Mouse (Mus musculus) gastrocnemius, adult 2 months (tissue): ENCODE data around the gene Wwc2. TPM values are rescaled to one million over a fixed set of nuclear protein-coding genes. Genes with fewer than 3 reads are reported as not detected.
A peak's percentile ranks its signal among the peaks of the same experiment; 100 is the strongest.

ENCODE experiments used
- DNase-seq: peaks from one replicate; pipeline ENCODE4 v3.0.0; 2022
- H3K27ac ChIP-seq: fragments of 200-600 bp; 2 replicates; pipeline ENCODE4 v1.8.1; 2022; ENCODE audit warnings: mild to moderate bottlenecking
- H3K4me3 ChIP-seq: fragments of 200-600 bp; 2 replicates; pipeline ENCODE4 v1.8.1; 2022; ENCODE audit warnings: mild to moderate bottlenecking, moderate library complexity
- CTCF ChIP-seq: fragments of 200-600 bp; IDR thresholded peaks from 2 replicates; pipeline ENCODE4 v1.8.1; 2022; ENCODE audit warnings: antibody characterized with exemption, mild to moderate bottlenecking, moderate library complexity
- intact Hi-C: fragments of 180-260 bp; cut with DNase I; formaldehyde crosslinking; loops from one replicate; pipeline ENCODE4 v1.15.1; 2025
- long read RNA-seq, 2 experiments: library from polyadenylated mRNA; stranded (forward); transcript quantifications; one replicate each; pipeline ENCODE4 v2.0.0; 2021
- total RNA-seq, 2 experiments: library from RNA; stranded (reverse); gene quantifications; 2 replicates each; pipeline ENCODE4 v1.2.3; 2021

Gene Wwc2
- total RNA-seq, result 1 to 10 TPM; 5.0 to 8.3 TPM
- long read RNA-seq, experiment 1, full-length matches to known transcripts, result 9 of 16 reads
- long read RNA-seq, experiment 1, partial matches to known transcripts, result 5 of 16 reads
- long read RNA-seq, experiment 1, other reads (novel, unspliced or antisense), result 2 of 16 reads
- long read RNA-seq, experiment 2, full-length matches to known transcripts, result 1 of 4 reads
- long read RNA-seq, experiment 2, partial matches to known transcripts, result 3 of 4 reads
- long read RNA-seq, experiment 2, other reads (novel, unspliced or antisense), result 0 of 4 reads

GRCm38 (mm10) chr8:47990911-47991820 is at the start of gene Wwc2:
Gene Wwc2, minus strand, starts transcription at chr8:47990924.
- peak within 1 kb of the TSS; percentile 79 for H3K4me3 ChIP-seq
- peak; percentile 90 for DNase-seq
- peak within 1 kb of the TSS; percentile 97 for H3K27ac ChIP-seq
- intact Hi-C loops, result loop anchor here (5.0 kb wide), 1 partner anchor 274 kb away; no protein-coding TSS in a partner anchor
- TF ChIP-seq CTCF, result no peak; the same call in 1 of the 2 replicates

GRCm38 (mm10) chr8:48038261-48038934 is 47.7 kb upstream of the Wwc2 start:
- Histone ChIP-seq H3K4me3 (no peak overlapping the region), H3K27ac (no peak overlapping the region)
- no peak for TF ChIP-seq CTCF
- intact Hi-C loops, result no loop called here
- DNase-seq, result no peak

GRCm38 (mm10) chr8:48032046-48032445 is 41.3 kb upstream of the Wwc2 start:
- no peak for DNase-seq
- intact Hi-C loops, result no loop called here
- Histone ChIP-seq H3K4me3 (no peak overlapping the region), H3K27ac (no peak overlapping the region)
- TF ChIP-seq CTCF, result no peak

GRCm38 (mm10) chr8:48030667-48031066 is 39.9 kb upstream of the Wwc2 start:
- Histone ChIP-seq H3K27ac (no peak overlapping the region), H3K4me3 (no peak overlapping the region)
- no peak for DNase-seq
- intact Hi-C loops, result no loop called here
- no peak for TF ChIP-seq CTCF

- DNase-seq, result no peak
- TF ChIP-seq CTCF, result no peak
These were observed 36.1 kb upstream of the Wwc2 start for GRCm38 (mm10) chr8:48026796-48027195.

GRCm38 (mm10) chr8:48023206-48023605 is 32.5 kb upstream of the Wwc2 start:
- Histone ChIP-seq H3K4me3 (no peak overlapping the region), H3K27ac (no peak overlapping the region)
- intact Hi-C loops, result no loop called here
- no peak for DNase-seq
- TF ChIP-seq CTCF, result peak; percentile 21; the same call in 1 of the 2 replicates

More at GRCm38 (mm10) chr8:48026796-48027195, 36.1 kb upstream of the Wwc2 start:
- intact Hi-C loops, result no loop called here
- H3K4me3 ChIP-seq, result no peak overlapping the region
- no peak overlapping the region for H3K27ac ChIP-seq

- H3K4me3 ChIP-seq, result no peak overlapping the region
- intact Hi-C loops, result no loop called here
- TF ChIP-seq CTCF, result no peak
- no peak for DNase-seq
- no peak overlapping the region for H3K27ac ChIP-seq
These were observed 29.0 kb upstream of the Wwc2 start for GRCm38 (mm10) chr8:48019737-48020136.

- intact Hi-C loops, result loop anchor here (1.0 to 2.0 kb wide), 3 partner anchors 144 to 274 kb away; no protein-coding TSS in a partner anchor
- Histone ChIP-seq H3K27ac (no peak overlapping the region), H3K4me3 (no peak overlapping the region)
- peak; percentile 77 for DNase-seq
- TF ChIP-seq CTCF, result peak; percentile 98; the same call in 1 of the 2 replicates
These were observed 25.8 kb upstream of the Wwc2 start for GRCm38 (mm10) chr8:48016538-48016937.

- H3K4me3 ChIP-seq, result no peak overlapping the region
- no peak for DNase-seq
- H3K27ac ChIP-seq, result no peak overlapping the region
- intact Hi-C loops, result no loop called here
- TF ChIP-seq CTCF, result no peak
These were observed 23.7 kb upstream of the Wwc2 start for GRCm38 (mm10) chr8:48014386-48014785.

- Histone ChIP-seq H3K4me3 (no peak overlapping the region), H3K27ac (no peak overlapping the region)
- intact Hi-C loops, result no loop called here
- no peak for TF ChIP-seq CTCF
- no peak for DNase-seq
These were observed 22.6 kb upstream of the Wwc2 start for GRCm38 (mm10) chr8:48013281-48013680.

- DNase-seq, result no peak
- Histone ChIP-seq H3K4me3 (no peak overlapping the region), H3K27ac (no peak overlapping the region)
- intact Hi-C loops, result no loop called here
- no peak for TF ChIP-seq CTCF
These were observed 21.1 kb upstream of the Wwc2 start for GRCm38 (mm10) chr8:48011871-48012270.

- Histone ChIP-seq H3K27ac (no peak overlapping the region), H3K4me3 (no peak overlapping the region)
- no peak for DNase-seq
- intact Hi-C loops, result no loop called here
- TF ChIP-seq CTCF, result no peak; the same call in 1 of the 2 replicates
These were observed 20.3 kb upstream of the Wwc2 start for GRCm38 (mm10) chr8:48010977-48011376.
